Mouse (Mus musculus) forebrain, postnatal 0 days (tissue): ENCODE measurements around the gene Ttc1. TPM values are rescaled to one million over a fixed set of nuclear protein-coding genes. Genes with fewer than 3 reads are reported as not detected.

ENCODE experiments used
- ATAC-seq: fragments of 200-750 bp; cut with Nextera tagmentation; 2 replicates; pipeline ENCODE4 v1.8.0; 2017; ENCODE audit warnings: mild to moderate bottlenecking, moderate library complexity
- DNase-seq: peaks from one replicate; pipeline ENCODE4 v3.0.0-alpha.2; 2015
- H3K27ac ChIP-seq: fragments of 300-500 bp; sonication (generic); 2 replicates; pipeline ENCODE4 v1.5.1; 2014; ENCODE audit warnings: low read depth, mild to moderate bottlenecking, antibody characterized with exemption, low read length, moderate library complexity, mixed read lengths
- H3K27me3 ChIP-seq: fragments of 300-500 bp; sonication (generic); 2 replicates; pipeline ENCODE4 v1.6.1; 2014; ENCODE audit warnings: mild to moderate bottlenecking, low read length, mixed read lengths; ENCODE audit not compliant: insufficient read depth
- H3K36me3 ChIP-seq: fragments of 300-500 bp; sonication (generic); 2 replicates; pipeline ENCODE4 v1.6.1; 2014; ENCODE audit warnings: mild to moderate bottlenecking, moderate library complexity; ENCODE audit not compliant: insufficient read depth
- H3K4me1 ChIP-seq: fragments of 300-500 bp; sonication (generic); 2 replicates; pipeline ENCODE4 v1.6.1; 2014; ENCODE audit warnings: antibody characterized with exemption; ENCODE audit not compliant: insufficient read depth
- H3K4me2 ChIP-seq: fragments of 300-500 bp; sonication (generic); 2 replicates; pipeline ENCODE4 v1.6.1; 2014; ENCODE audit warnings: low read depth, mild to moderate bottlenecking, moderate library complexity
- H3K4me3 ChIP-seq: fragments of 300-500 bp; sonication (generic); 2 replicates; pipeline ENCODE4 v1.5.1; 2014; ENCODE audit warnings: low read depth, low read length, mixed read lengths
- H3K9ac ChIP-seq: fragments of 300-500 bp; sonication (generic); 2 replicates; pipeline ENCODE4 v1.6.1; 2014; ENCODE audit warnings: mild to moderate bottlenecking
- H3K9me3 ChIP-seq: fragments of 300-500 bp; sonication (generic); 2 replicates; pipeline ENCODE4 v1.6.1; 2016; ENCODE audit warnings: low read length
- CTCF ChIP-seq: sonication (generic); IDR thresholded peaks from 2 replicates; pipeline ENCODE4 v1.5.1; 2016; ENCODE audit warnings: antibody characterized with exemption, control low read depth, low read depth
- WGBS: fragments of 180-500 bp; shearing (Covaris S2); extraction: QIAGEN DNeasy Blood & Tissue Kit; methylation state at CpG from one replicate; pipeline ENCODE4 v1.1.7; 2014; 5-methylcytosine and 5-hydroxymethylcytosine counted together
- polyA plus RNA-seq: library from polyadenylated mRNA; unstranded; fragments of >200 nt; fragmentation: Nextera tagmentation; extraction: Ambion mirVana; gene quantifications from 2 replicates; pipeline ENCODE4 v1.2.1, GENCODE M21; 2015
- total RNA-seq: library from RNA; depleted of rRNA; stranded (reverse); fragments of >200 nt; gene quantifications from 2 replicates; pipeline ENCODE4 v1.2.3, GENCODE M21; 2014; rRNA removed

The Ttc1 gene
- total RNA-seq (38.6 and 70.0 TPM in 2 replicates), polyA plus RNA-seq (71.3 and 76.9 TPM in 2 replicates)

DNA sequence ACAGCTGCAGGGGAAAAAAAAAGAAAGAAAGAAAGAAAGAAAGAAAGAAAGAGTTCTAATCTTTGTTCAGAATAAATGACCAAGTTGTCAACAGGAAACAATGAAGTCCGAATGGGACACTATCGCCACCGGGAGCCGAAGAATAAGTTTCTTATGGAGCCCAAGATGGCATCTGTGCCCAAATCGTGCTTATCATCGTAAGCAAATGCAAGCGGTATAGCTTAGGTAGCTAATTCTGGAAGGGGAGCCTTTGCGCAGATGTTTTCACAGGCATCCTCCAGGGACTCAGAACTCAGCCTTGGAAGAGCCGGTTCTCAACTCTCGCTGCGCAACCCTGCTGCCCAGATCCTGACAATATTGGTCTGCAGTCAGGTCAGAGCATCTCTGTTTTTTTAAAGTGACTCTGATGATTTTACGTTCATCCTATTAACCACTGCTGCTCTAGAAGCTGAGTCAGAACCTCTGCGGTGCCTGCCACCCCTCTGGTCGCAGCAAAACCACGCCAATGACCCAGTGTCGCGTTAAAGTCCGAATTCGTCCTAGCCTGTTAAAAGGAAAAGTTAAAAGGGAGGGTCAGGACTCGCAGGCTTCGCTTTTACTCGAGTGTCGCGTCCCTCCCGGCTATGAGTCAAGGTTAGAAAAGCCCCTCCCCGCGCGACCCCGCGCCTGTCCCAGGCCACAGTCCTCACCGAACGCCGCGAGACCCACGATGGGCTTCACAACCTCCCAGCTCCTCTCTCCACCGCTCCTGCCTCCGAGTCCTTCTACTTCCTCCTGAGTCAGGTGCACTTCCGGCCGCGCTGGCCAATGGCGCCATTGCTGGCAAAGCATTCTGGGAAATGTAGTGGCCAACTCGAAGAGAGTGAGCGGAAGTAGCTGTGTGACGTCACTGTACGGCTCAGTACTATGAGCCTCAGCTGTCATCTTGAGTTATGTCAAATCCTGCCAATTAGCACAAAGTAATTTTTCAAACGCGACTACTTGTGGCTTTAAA, at the start of gene Ttc1:
TSS of gene Ttc1 (minus strand) at position 776 of the 994 bp plus-strand sequence.
- peak within 1 kb of the TSS; percentile 65 for H3K4me2 ChIP-seq
- peak within 1 kb of the TSS; percentile 47 for H3K27ac ChIP-seq
- H3K27me3 ChIP-seq, result no peaks in the 10 kb centered on the region
- WGBS, result 3% methylated on average over 47 of the region's 47 CpGs
- peak within 1 kb of the TSS; percentile 61 for H3K4me3 ChIP-seq
- H3K9ac ChIP-seq, result peak within 1 kb of the TSS; percentile 60
- H3K4me1 ChIP-seq, result peaks cover 4% of the 10 kb centered on the region; the same call in 1 of the 2 replicates
- ATAC-seq (peak; percentile 99), DNase-seq (peak; percentile 98)
- H3K9me3 ChIP-seq, result no peaks in the 10 kb centered on the region
- no peak for TF ChIP-seq CTCF
- peaks cover 22% of the 10 kb centered on the region for H3K36me3 ChIP-seq

- Histone ChIP-seq H3K36me3 (no peaks in the 10 kb centered on the region), H3K4me3 (no peak overlapping the region), H3K9me3 (no peaks in the 10 kb centered on the region), H3K27ac (no peak overlapping the region), H3K27me3 (no peaks in the 10 kb centered on the region), H3K4me2 (no peak overlapping the region), H3K9ac (no peak overlapping the region), H3K4me1 (no peaks in the 10 kb centered on the region)
- no peak for TF ChIP-seq CTCF
- 53% methylated on average over 8 of the region's 8 CpGs for WGBS
- DNase-seq, result no peak
- no peak for ATAC-seq
Observed at GRCm38 (mm10) chr11:43795992-43796391, 48.2 kb upstream of the Ttc1 start.

- no peaks in the 10 kb centered on the region for H3K9me3 ChIP-seq
- no peak overlapping the region for H3K4me2 ChIP-seq
- no peaks in the 10 kb centered on the region for H3K36me3 ChIP-seq
- ATAC-seq (no peak), DNase-seq (no peak)
- no peak overlapping the region for H3K4me3 ChIP-seq
- no peak overlapping the region for H3K27ac ChIP-seq
- no peak overlapping the region for H3K9ac ChIP-seq
- H3K27me3 ChIP-seq, result no peaks in the 10 kb centered on the region
- no peaks in the 10 kb centered on the region for H3K4me1 ChIP-seq
- whole genome bisulfite sequencing, result 82% methylated on average over 6 of the region's 6 CpGs
- TF ChIP-seq CTCF, result no peak
Observed at GRCm38 (mm10) chr11:43790446-43790845, 42.6 kb upstream of the Ttc1 start.

DNA sequence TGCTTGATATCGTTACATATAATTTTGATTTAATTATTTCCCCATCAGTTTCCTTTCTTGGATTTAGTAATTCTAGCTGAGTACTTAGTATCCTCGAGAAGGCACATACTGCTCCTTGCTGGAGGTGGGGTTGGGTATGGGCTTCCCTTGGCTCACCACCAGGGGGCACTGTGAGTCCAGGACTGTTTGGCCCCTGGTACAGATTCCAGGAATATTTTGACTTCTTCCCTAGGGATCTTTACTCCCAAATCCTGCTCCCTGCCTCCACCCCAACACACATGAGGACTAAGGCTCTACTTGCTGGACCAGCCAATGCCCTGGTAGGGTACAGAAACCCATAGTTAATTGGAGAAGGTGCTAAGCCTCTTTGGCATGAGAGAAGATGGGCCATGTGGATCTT, 36.0 kb upstream of the Ttc1 start:
- Histone ChIP-seq H3K4me1 (no peaks in the 10 kb centered on the region), H3K36me3 (no peaks in the 10 kb centered on the region), H3K9me3 (no peaks in the 10 kb centered on the region), H3K27ac (no peak overlapping the region), H3K27me3 (no peaks in the 10 kb centered on the region), H3K9ac (no peak overlapping the region), H3K4me2 (no peak overlapping the region), H3K4me3 (no peak overlapping the region)
- 11% methylated on average over 2 of the region's 2 CpGs for WGBS
- DNase-seq (peak; percentile 67), ATAC-seq (peak; percentile 60; the same call in 1 of the 2 replicates)
- peak; percentile 85 for TF ChIP-seq CTCF

DNA sequence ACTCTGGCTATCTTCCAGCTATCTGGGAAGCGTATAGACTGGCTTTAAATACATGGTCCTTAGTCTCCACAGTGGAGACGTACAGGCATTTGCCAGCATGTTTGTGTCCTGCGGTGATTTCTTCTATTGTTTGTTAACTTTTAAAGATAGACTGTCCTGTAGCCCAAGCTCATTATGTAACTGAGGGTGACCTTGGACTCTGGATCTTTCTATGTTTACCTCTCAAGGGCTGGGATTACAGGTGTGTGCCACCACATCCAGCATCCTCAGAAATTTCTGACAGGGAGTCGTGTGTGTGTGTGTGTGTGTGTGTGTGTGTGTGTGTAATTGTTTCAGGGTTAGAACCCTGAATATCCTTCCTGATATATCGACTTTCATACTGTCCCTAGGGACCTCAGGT, 35.3 kb upstream of the Ttc1 start:
- no peak overlapping the region for H3K9ac ChIP-seq
- H3K4me2 ChIP-seq, result no peak overlapping the region
- DNase-seq, result no peak
- H3K4me3 ChIP-seq, result no peak overlapping the region
- no peak for ATAC-seq
- H3K4me1 ChIP-seq, result no peaks in the 10 kb centered on the region
- WGBS, result 73% methylated on average over 5 of the region's 5 CpGs
- TF ChIP-seq CTCF, result no peak
- H3K36me3 ChIP-seq, result no peaks in the 10 kb centered on the region
- no peaks in the 10 kb centered on the region for H3K9me3 ChIP-seq
- H3K27me3 ChIP-seq, result no peaks in the 10 kb centered on the region
- H3K27ac ChIP-seq, result no peak overlapping the region

GRCm38 (mm10) chr11:43779551-43779950, 31.7 kb upstream of the Ttc1 start:
- Histone ChIP-seq H3K4me2 (no peak overlapping the region), H3K9me3 (no peaks in the 10 kb centered on the region), H3K36me3 (no peaks in the 10 kb centered on the region), H3K4me3 (no peak overlapping the region), H3K9ac (no peak overlapping the region), H3K27me3 (peaks cover 14% of the 10 kb centered on the region; the same call in 1 of the 2 replicates), H3K4me1 (peaks cover 3% of the 10 kb centered on the region; the same call in 1 of the 2 replicates), H3K27ac (no peak overlapping the region)
- WGBS, result 84% methylated on average over 5 of the region's 5 CpGs
- no peak for ATAC-seq
- no peak for DNase-seq
- TF ChIP-seq CTCF, result no peak

GRCm38 (mm10) chr11:43776324-43776694, 28.5 kb upstream of the Ttc1 start:
- H3K27ac ChIP-seq, result no peak overlapping the region

More at GRCm38 (mm10) chr11:43776324-43776694, 28.5 kb upstream of the Ttc1 start:
- Histone ChIP-seq H3K4me2 (peak overlapping the region; percentile 51), H3K9ac (no peak overlapping the region), H3K27me3 (peaks cover 14% of the 10 kb centered on the region; the same call in 1 of the 2 replicates), H3K9me3 (no peaks in the 10 kb centered on the region), H3K4me3 (peak overlapping the region; percentile 32), H3K4me1 (peaks cover 3% of the 10 kb centered on the region; the same call in 1 of the 2 replicates), H3K36me3 (no peaks in the 10 kb centered on the region)
- WGBS, result 23% methylated on average over 8 of the region's 8 CpGs
- ATAC-seq (no peak), DNase-seq (no peak)
- TF ChIP-seq CTCF, result no peak
